Mouse (Mus musculus): ENCODE measurements around the gene L3mbtl4.
"Not testable (repeated sequence)": the region's sequence is repeated elsewhere in the genome, so short reads cannot be mapped to it uniquely, and the experiment has no call there.

L3mbtl4 gene

GRCm38 (mm10) chr17:68405993-68406392, 132.4 kb downstream of the L3mbtl4 start:
- no peak for DNase-seq

GRCm38 (mm10) chr17:68407121-68407520, 133.5 kb downstream of the L3mbtl4 start:
- DNase-seq: not testable (repeated sequence)

DNA sequence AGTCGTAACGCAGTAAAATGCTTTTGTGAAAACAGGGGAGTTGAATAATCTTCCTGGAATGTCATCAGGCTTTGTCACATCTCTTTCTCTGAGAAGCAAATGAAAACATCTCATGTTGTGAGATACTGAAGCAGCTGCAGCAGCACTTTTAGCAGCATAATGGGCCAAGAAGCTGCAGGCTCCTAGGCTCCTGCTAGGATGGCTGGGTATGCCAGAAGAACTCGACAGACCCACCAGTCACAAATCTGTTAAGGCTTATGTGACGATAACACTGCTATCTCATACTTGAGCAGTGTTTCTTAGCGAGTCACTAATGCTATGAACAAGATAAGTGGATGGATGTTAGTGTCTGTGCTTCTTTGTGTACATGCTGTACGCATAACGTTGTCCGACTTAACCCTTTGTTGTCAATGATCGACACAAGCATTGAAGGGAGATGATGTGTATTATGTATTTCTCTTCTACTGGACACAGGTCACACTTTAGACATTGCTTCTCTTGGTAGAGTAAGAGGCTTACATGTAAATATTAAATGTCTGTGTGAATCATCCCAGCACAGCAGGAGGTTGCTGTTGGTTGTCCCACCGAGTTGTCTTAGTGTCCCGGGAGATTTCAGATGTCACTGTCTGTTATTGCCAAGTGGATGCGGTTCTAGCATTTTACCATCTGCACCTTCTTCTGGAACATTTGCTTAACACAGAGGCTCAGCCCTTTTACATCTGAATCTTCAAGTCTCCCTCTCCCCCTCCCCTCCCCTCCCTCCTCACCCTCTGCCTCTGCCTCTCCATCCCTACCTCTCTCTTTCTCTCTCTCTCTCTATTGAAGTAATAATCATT, 149.3 kb downstream of the L3mbtl4 start:
- no peak for DNase-seq

DNA sequence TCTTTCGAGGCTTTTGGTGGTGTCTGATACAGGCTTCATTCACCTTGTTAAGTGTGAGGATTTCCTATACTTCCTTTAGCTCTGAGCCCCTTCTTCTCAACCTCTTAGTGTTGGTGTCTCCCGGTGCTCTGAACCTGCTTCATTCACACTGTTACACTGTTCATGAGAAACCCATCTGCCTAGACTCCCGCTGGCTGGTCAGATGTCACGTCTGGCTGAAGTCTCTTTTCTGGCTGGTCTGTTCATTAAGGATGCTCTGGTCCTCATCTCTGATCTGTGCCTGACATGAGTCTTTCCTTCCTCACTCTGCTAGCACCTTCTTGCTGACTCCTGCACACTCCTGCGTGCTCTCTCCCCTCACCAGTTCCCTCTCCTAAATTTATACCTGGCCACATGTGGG, 160.0 kb downstream of the L3mbtl4 start:
- no peak for DNase-seq

GRCm38 (mm10) chr17:68450921-68451320, 177.3 kb downstream of the L3mbtl4 start:
- no peak for DNase-seq

DNA sequence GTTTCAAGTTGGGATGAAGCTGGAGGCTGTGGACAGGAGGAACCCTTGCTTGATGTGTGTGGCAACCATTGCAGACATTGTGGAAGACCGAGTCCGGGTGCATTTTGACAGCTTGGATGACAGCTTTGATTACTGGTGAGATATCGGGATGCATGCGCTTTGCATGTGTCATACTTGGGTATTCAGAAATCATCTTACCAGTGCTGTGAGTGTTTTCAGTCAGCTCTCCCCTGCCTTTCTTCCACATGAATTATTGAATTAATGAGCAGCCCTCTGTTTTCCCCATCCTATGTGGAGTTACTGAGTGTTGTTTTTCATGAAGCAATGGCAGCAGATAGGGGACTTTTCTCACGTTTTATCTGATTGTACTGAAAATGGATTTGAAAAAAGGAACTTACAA, 187.9 kb downstream of the L3mbtl4 start:
- no peak for DNase-seq

GRCm38 (mm10) chr17:68467311-68467710, 193.7 kb downstream of the L3mbtl4 start:
- no peak for DNase-seq

GRCm38 (mm10) chr17:68490065-68490691, 216.6 kb downstream of the L3mbtl4 start:
- no peak for DNase-seq

DNA sequence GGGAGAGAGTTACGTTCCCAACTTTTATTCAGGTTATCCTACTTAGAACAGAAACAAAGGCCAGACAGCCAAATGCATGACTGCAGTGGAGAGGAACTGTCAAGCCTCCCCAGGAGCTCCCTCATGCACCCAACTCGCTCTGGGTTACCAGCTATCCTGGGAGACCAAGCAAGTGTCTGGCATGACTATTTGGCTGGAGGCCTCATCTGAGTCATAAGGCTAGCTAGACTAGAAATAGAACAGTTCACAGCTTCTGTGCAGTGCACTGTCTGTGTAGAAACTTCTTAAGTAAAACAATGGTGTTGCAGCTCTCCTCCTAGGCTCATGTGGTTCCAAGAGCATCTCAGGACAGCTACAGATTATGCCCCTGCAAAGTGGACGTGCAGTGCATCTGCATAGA, 218.6 kb downstream of the L3mbtl4 start:
- DNase-seq: no peak

DNA sequence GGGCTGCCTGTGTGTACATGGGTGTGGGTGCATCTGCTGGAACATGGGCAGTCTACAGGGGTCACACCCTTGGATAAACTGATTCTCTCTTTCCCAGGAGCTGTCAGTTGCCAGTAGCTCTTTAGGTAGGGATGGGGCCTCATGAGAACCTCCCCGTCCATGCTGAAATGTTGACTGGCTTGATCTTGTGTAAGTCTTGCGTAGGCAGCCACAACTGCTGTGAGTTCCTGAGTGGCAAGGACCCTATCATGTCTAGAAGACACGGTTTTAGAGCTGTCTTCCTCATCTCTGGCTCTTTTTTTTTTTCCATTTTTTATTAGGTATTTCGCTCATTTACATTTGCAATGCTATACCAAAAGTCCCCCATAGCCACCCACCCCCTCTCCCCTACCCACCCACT, 229.4 kb downstream of the L3mbtl4 start:
- not testable (repeated sequence) for DNase-seq

GRCm38 (mm10) chr17:68559698-68560097, 286.1 kb downstream of the L3mbtl4 start:
- no peak for DNase-seq

DNA sequence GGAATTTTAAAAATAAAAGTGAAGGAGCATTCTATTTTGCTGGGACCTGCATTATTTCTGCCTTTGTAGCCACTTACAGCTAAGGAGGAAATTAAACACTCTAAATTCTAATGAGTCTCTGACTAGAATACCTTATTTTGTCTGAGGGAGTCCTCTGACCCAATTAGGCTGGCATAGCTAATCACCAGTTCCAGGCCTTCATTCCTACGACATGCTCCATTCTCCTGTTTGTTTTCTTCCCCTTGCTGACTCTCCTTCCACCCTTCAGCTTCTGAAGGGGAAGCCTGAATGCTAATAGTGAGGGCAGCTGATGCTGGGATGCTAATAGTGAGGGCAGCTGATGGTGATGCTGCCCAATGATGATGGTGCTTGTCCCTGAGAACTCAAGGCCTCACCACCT, 286.7 kb downstream of the L3mbtl4 start:
- no peak for DNase-seq

DNA sequence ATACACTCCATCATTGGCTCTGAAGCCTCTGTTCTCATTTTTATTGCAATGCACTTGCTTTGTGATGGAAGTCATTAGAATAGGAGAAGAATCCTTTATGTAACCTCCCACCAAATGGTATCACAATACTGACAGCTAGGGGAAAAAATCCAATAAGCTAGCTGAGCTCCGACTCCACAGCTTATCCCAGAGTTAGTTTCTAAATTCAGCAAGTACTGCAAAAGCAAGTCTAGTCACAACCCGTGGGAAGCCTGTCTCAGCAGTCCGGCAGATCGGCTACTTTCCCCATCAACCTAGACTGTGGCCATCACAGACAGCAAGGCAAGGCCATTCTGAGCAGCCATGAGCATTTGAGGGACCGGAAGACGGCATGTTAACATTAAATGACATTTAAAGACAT, 298.2 kb downstream of the L3mbtl4 start:
- DNase-seq: no peak

- no peak for DNase-seq
These were observed 311.6 kb downstream of the L3mbtl4 start for GRCm38 (mm10) chr17:68585195-68585594.

DNA sequence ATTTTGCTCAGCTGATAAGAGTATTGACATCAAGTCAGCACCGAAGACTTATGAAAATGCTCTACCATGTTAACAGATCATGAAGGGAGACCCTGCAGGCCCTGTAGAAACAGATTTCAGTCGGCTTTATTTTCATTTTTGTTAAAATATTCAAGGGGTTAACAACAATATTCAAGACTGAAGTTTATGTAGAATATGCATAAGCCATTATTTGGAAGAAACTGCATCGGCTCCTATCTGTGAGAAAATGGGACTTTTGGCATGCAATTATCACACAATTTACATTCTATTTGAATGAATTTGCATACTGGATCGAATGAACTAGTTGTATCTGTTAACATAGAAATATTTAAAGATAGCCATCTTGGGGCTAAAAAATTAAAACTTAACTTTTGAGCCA, 318.0 kb downstream of the L3mbtl4 start:
- no peak for DNase-seq

DNA sequence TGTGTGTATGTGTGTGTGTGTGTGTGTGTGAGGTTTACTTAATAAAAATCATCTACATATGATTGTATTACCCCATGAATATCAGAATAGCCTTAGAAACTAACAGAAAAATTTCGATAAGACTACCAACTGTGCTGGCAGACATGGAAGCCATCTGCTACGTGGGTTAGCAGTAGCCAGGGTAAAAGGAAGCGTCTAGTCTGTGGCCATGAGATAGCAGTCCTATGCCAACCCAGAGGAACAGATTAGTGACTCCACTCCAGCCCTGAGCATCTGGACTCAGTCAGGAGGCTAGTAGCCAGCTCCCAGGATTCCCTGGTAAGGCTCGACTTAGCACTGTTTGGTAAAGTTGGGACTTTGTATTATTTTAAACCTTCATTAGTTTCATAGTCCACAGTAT, 329.1 kb downstream of the L3mbtl4 start:
- DNase-seq: no peak

GRCm38 (mm10) chr17:68607691-68608090, 334.1 kb downstream of the L3mbtl4 start:
- peak; percentile 7 for DNase-seq

DNA sequence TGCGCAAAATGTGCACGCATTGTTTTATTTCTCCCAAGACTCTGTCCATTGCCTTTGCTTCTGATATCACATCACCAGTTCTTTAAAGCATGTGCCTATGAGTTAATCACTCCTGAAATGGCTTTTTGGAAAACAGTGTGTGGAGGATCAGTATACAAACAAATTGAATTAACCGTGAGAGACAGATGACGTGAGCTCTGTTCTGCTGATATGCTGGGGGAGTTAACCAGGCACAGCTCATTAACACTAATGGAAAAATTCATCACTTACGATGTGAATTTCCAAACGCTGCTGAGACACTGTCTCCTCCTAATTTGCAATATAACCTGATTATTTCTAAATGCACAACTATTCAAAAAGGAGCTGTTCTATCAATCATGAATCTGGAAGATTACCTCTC, 337.6 kb downstream of the L3mbtl4 start:
- DNase-seq: no peak

DNA sequence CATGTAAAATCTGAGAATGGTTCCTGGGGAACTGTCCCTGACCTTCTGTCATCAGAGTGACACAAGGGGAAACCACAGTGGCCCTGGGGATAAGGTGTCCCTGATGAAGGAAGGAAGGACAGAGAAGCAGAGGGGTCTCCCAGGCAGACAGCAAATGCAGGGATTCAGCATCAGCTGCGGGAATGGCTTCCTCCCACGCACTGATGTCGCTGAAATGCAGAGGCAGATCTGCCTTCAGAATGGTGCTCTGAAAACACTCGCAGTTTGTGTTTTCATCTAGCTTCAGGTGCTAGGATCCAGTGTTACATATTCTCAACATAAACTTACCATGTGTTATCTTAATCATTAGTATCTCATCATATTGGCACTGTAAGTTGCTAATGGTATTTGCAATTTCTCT, 351.7 kb downstream of the L3mbtl4 start:
- DNase-seq: no peak

- DNase-seq: no peak
These were observed 356.2 kb downstream of the L3mbtl4 start for GRCm38 (mm10) chr17:68629631-68630426.

DNA sequence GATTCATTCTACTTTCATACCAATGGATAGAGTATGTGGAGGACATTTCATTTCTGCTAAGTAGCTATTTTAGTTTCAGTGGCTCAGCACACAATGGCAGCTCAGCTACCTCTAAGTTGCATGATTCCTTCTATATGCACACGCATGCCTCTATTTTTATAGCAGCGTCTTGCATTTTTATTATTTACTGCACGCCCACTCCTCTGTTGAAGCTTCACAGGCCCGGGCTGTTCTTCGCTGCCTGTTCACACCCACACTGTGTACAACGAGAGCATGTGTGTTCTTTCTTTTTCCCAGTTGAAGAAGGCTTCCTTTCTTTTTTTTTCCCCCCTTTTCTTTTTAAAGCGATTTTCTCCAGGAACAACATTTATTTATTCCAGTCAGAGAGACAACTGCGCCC, 357.8 kb downstream of the L3mbtl4 start:
- no peak for DNase-seq

- no peak for DNase-seq
These were observed 366.6 kb downstream of the L3mbtl4 start for GRCm38 (mm10) chr17:68640187-68640586.

DNA sequence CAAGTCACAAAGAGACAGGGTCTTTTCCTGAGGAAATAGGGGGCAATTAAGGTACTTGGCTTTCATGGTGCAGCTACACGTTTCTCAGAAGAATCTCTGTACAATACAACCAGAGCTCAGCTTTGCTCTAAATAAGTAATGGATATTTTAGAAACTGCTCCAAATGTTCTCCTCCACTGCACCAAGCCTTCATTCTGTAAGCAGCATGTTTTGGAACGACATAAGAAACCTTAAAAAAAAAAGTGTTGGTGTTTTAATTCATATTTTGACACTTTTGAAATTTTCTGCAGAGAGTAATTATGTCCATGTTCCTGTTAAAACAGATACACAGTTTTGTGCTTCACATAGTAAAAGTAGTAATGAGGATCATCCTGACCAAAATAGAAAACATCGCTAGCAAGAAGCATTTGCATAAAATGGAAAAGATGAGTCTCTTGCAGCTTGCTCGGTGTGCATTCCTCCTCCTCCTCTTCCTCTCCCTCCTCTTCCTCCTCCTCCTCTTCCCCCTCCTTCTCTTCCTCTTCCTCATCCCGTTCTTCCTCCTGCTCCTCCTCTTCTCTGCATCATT, 369.0 kb downstream of the L3mbtl4 start:
- no peak for DNase-seq

All from lung, postnatal 14 days (tissue).